Mouse (Mus musculus) macrophage (primary cell): ENCODE data around the gene Madd. TPM values are rescaled to one million over a fixed set of nuclear protein-coding genes. Genes with fewer than 3 reads are reported as not detected.

Source experiments
- H3K27ac ChIP-seq: fragments of 350-480 bp; formaldehyde crosslinking; 2 replicates; pipeline ENCODE4 v1.9.0; 2021
- H3K36me3 ChIP-seq: fragments of 350-480 bp; formaldehyde crosslinking; 2 replicates; pipeline ENCODE4 v1.9.0; 2021; ENCODE audit errors: inconsistent target
- H3K4me3 ChIP-seq: fragments of 350-480 bp; formaldehyde crosslinking; 2 replicates; pipeline ENCODE4 v1.9.0; 2021; ENCODE audit errors: inconsistent target
- H3K79me2 ChIP-seq: fragments of 350-480 bp; formaldehyde crosslinking; 2 replicates; pipeline ENCODE4 v1.9.0; 2021; ENCODE audit errors: inconsistent target
- WGBS: methylation state at CpG from one replicate; pipeline ENCODE4 v1.1.7; 2026; ENCODE audit warnings: inconsistent platforms; ENCODE audit not compliant: missing documents; 5-methylcytosine and 5-hydroxymethylcytosine counted together
- polyA plus RNA-seq: library from polyadenylated mRNA; stranded (reverse); fragments of 250-400 nt; gene quantifications from 3 replicates; pipeline ENCODE4 v1.2.4, GENCODE M21; 2018; ENCODE audit warnings: inconsistent platforms
- total RNA-seq, 78 experiments: library from RNA; depleted of rRNA; stranded (reverse); fragments of 250-400 nt; gene quantifications; 1 replicate in 9 of 78; 2 replicates in 24 of 78; 3 replicates in 43 of 78; 4 replicates in 2 of 78; pipeline ENCODE4 v1.2.4; 2018; ENCODE audit warnings: inconsistent platforms in 56 of 78

The Madd gene
- 100 to 1,000 TPM in 25 of 26 experiments, 10 to 100 TPM in 1; 89.2 to 720 (median 405) TPM for total RNA-seq (2018; cell fraction: chromatin; rRNA removed)
- total RNA-seq (2018; cell fraction: cytosol; rRNA removed) = 10 to 100 TPM; 18.5 to 84.2 (median 43.3) TPM
- total RNA-seq (2018; cell fraction: nucleus; rRNA removed) = 100 to 1,000 TPM in 20 of 26 experiments, 10 to 100 TPM in 6; 49.5 to 250 (median 171) TPM
- 26.3 to 50.4 TPM (median 31.9 TPM) in 3 replicates for polyA plus RNA-seq

- H3K79me2 ChIP-seq = peaks cover 34% of the 10 kb centered on the region
- WGBS = 20% methylated on average over 15 of the region's 15 CpGs
- peak within 1 kb of the TSS; percentile 49 for H3K4me3 ChIP-seq
- H3K27ac ChIP-seq = peak within 1 kb of the TSS; percentile 86
- peaks cover 16% of the 10 kb centered on the region for H3K36me3 ChIP-seq
Observed at GRCm38 (mm10) chr2:91183711-91184405, at the start of gene Madd. Gene Madd, minus strand, starts transcription at chr2:91183837.

GRCm38 (mm10) chr2:91229735-91230134 lies 46.1 kb upstream of the Madd start:
- Histone ChIP-seq H3K79me2 (no peaks in the 10 kb centered on the region), H3K27ac (no peak overlapping the region), H3K36me3 (peaks cover 4% of the 10 kb centered on the region; the same call in 1 of the 2 replicates), H3K4me3 (no peak overlapping the region)
- 84% methylated on average over 2 of the region's 2 CpGs for WGBS

GRCm38 (mm10) chr2:91223614-91224013 lies 40.0 kb upstream of the Madd start:
- H3K36me3 ChIP-seq = no peaks in the 10 kb centered on the region
- WGBS = 85% methylated on average over 2 of the region's 2 CpGs

GRCm38 (mm10) chr2:91220501-91220900 lies 36.9 kb upstream of the Madd start:
- WGBS = 86% methylated on average over 3 of the region's 3 CpGs
- Histone ChIP-seq H3K4me3 (no peak overlapping the region), H3K36me3 (peaks cover 20% of the 10 kb centered on the region)

More at GRCm38 (mm10) chr2:91223614-91224013, 40.0 kb upstream of the Madd start:
- no peaks in the 10 kb centered on the region for H3K79me2 ChIP-seq
- no peak overlapping the region for H3K4me3 ChIP-seq
- no peak overlapping the region for H3K27ac ChIP-seq

GRCm38 (mm10) chr2:91217032-91217431 lies 33.4 kb upstream of the Madd start:
- Histone ChIP-seq H3K4me3 (no peak overlapping the region), H3K79me2 (no peaks in the 10 kb centered on the region), H3K36me3 (peaks cover 52% of the 10 kb centered on the region), H3K27ac (no peak overlapping the region)
- 96% methylated on average over 4 of the region's 4 CpGs for WGBS

More at GRCm38 (mm10) chr2:91220501-91220900, 36.9 kb upstream of the Madd start:
- Histone ChIP-seq H3K27ac (no peak overlapping the region), H3K79me2 (no peaks in the 10 kb centered on the region)

GRCm38 (mm10) chr2:91213311-91213710 lies 29.7 kb upstream of the Madd start:
- H3K36me3 ChIP-seq = peaks cover 85% of the 10 kb centered on the region
- H3K4me3 ChIP-seq = no peak overlapping the region
- H3K27ac ChIP-seq = no peak overlapping the region
- peaks cover 18% of the 10 kb centered on the region; the same call in 1 of the 2 replicates for H3K79me2 ChIP-seq

GRCm38 (mm10) chr2:91206254-91206775 lies 22.7 kb upstream of the Madd start:
- H3K27ac ChIP-seq = peak overlapping the region; percentile 97
- WGBS = 26% methylated on average over 9 of the region's 9 CpGs
- H3K4me3 ChIP-seq = peak overlapping the region; percentile 10; the same call in 1 of the 2 replicates
- H3K36me3 ChIP-seq = peaks cover 37% of the 10 kb centered on the region
- H3K79me2 ChIP-seq = peaks cover 51% of the 10 kb centered on the region

- Histone ChIP-seq H3K79me2 (peaks cover 30% of the 10 kb centered on the region), H3K4me3 (peak overlapping the region; percentile 94), H3K27ac (peak overlapping the region; percentile 97), H3K36me3 (peaks cover 9% of the 10 kb centered on the region)
- 16% methylated on average over 19 of the region's 20 CpGs for WGBS
Observed at GRCm38 (mm10) chr2:91202972-91203656, 19.5 kb upstream of the Madd start.

- Histone ChIP-seq H3K27ac (peak within 1 kb of the TSS; percentile 97), H3K36me3 (0 out of 2 replicates have a peak, but pooled peaks cover 2% of the 10 kb centered on the region), H3K79me2 (peaks cover 23% of the 10 kb centered on the region), H3K4me3 (peak within 1 kb of the TSS; percentile 94)
- WGBS = 4% methylated on average over 28 of the region's 28 CpGs
Observed at GRCm38 (mm10) chr2:91202222-91202971, 18.8 kb upstream of the Madd start, which contains the start of the genes Nr1h3 and Acp2. Gene Nr1h3, minus strand, starts transcription at chr2:91202834. Gene Acp2, plus strand, starts transcription at chr2:91202885.

- WGBS = 85% methylated on average over 3 of the region's 3 CpGs
- no peaks in the 10 kb centered on the region for H3K36me3 ChIP-seq
Observed at GRCm38 (mm10) chr2:91198888-91199287, 15.3 kb upstream of the Madd start.

GRCm38 (mm10) chr2:91196577-91197001 lies 13.0 kb upstream of the Madd start:
- 0 out of 2 replicates have a peak, but pooled peaks cover 9% of the 10 kb centered on the region for H3K36me3 ChIP-seq
- no peak overlapping the region for H3K4me3 ChIP-seq
- no peaks in the 10 kb centered on the region; the same call in 1 of the 2 replicates for H3K79me2 ChIP-seq
- H3K27ac ChIP-seq = peak overlapping the region; percentile 84
- 15% methylated on average over 3 of the region's 3 CpGs for WGBS

More at GRCm38 (mm10) chr2:91198888-91199287, 15.3 kb upstream of the Madd start:
- Histone ChIP-seq H3K4me3 (no peak overlapping the region), H3K27ac (no peak overlapping the region), H3K79me2 (peaks cover 11% of the 10 kb centered on the region)

- peak overlapping the region; percentile 28 for H3K4me3 ChIP-seq
Observed at GRCm38 (mm10) chr2:91194624-91195332, 11.1 kb upstream of the Madd start.

GRCm38 (mm10) chr2:91190501-91190900 lies 6.9 kb upstream of the Madd start:
- Histone ChIP-seq H3K36me3 (peaks cover 23% of the 10 kb centered on the region; the same call in 1 of the 2 replicates), H3K27ac (no peak overlapping the region), H3K4me3 (no peak overlapping the region), H3K79me2 (no peaks in the 10 kb centered on the region; the same call in 1 of the 2 replicates)
- WGBS = 92% methylated on average over 16 of the region's 16 CpGs

More at GRCm38 (mm10) chr2:91194624-91195332, 11.1 kb upstream of the Madd start:
- 3% methylated on average over 22 of the region's 27 CpGs for WGBS
- H3K27ac ChIP-seq = peak overlapping the region; percentile 84
- H3K36me3 ChIP-seq = peaks cover 20% of the 10 kb centered on the region; the same call in 1 of the 2 replicates
- H3K79me2 ChIP-seq = no peaks in the 10 kb centered on the region; the same call in 1 of the 2 replicates
